Mouse (Mus musculus) heart, postnatal 25 days (tissue): Measurements from ENCODE around the gene Tesc. TPM values are rescaled to one million over a fixed set of nuclear protein-coding genes. Genes with fewer than 3 reads are reported as not detected.

Experiments
- DNase-seq: peaks from one replicate; pipeline ENCODE4 v3.0.0; 2022; ENCODE audit warnings: low spot score
- intact Hi-C: fragments of 180-260 bp; cut with DNase I; formaldehyde crosslinking; loops from one replicate; pipeline ENCODE4 v1.15.1; 2025
- total RNA-seq, 2 experiments: library from RNA; stranded (reverse); gene quantifications; 2 replicates each; pipeline ENCODE4 v1.2.3; 2021

Tesc gene
- total RNA-seq, 2 experiments from 2014 or later = 192 to 217 TPM

- intact Hi-C loops = no loop called here
- DNase-seq = no peak
Measured at GRCm38 (mm10) chr5:118010872-118011271, 16.7 kb upstream of the Tesc start.

GRCm38 (mm10) chr5:118011796-118012195 is 15.7 kb upstream of the Tesc start:
- intact Hi-C loops = no loop called here
- DNase-seq = no peak

GRCm38 (mm10) chr5:118015028-118015427 is 12.5 kb upstream of the Tesc start:
- intact Hi-C loops = no loop called here
- peak; percentile 27 for DNase-seq

GRCm38 (mm10) chr5:118015669-118016068 is 11.9 kb upstream of the Tesc start:
- intact Hi-C loops = no loop called here

GRCm38 (mm10) chr5:118017527-118017926 is 10.0 kb upstream of the Tesc start:
- intact Hi-C loops = no loop called here
- no peak for DNase-seq

More at GRCm38 (mm10) chr5:118015669-118016068, 11.9 kb upstream of the Tesc start:
- DNase-seq = no peak

GRCm38 (mm10) chr5:118019905-118020304 is 7.6 kb upstream of the Tesc start:
- no peak for DNase-seq
- intact Hi-C loops = no loop called here

GRCm38 (mm10) chr5:118023053-118023452 is 4.5 kb upstream of the Tesc start:
- no peak for DNase-seq
- intact Hi-C loops = no loop called here

GRCm38 (mm10) chr5:118025880-118026279 is 1.7 kb upstream of the Tesc start:
- intact Hi-C loops = loop anchor here (5.0 kb wide), 1 partner anchor 41 kb away; no protein-coding TSS in a partner anchor
- no peak for DNase-seq

- no peak for DNase-seq
- intact Hi-C loops = loop anchor here (5.0 kb wide), 1 partner anchor 41 kb away; no protein-coding TSS in a partner anchor
Measured at GRCm38 (mm10) chr5:118026343-118026742, 1.2 kb upstream of the Tesc start.

- DNase-seq = no peak
- intact Hi-C loops = loop anchor here (5.0 kb wide), 1 partner anchor 40 kb away; no protein-coding TSS in a partner anchor
Measured at GRCm38 (mm10) chr5:118027101-118027697, 344 bp upstream of the Tesc start.

GRCm38 (mm10) chr5:118028191-118029034 is 870 bp downstream of the Tesc start:
- DNase-seq = no peak
- intact Hi-C loops = loop anchor here (5.0 kb wide), 1 partner anchor 39 kb away; no protein-coding TSS in a partner anchor

GRCm38 (mm10) chr5:118029035-118029408 is 1.5 kb downstream of the Tesc start:
- intact Hi-C loops = loop anchor here (5.0 kb wide), 1 partner anchor 38 kb away; no protein-coding TSS in a partner anchor
- no peak for DNase-seq

GRCm38 (mm10) chr5:118029420-118029819 is 1.9 kb downstream of the Tesc start:
- DNase-seq = no peak
- intact Hi-C loops = loop anchor here (5.0 kb wide), 1 partner anchor 38 kb away; no protein-coding TSS in a partner anchor

GRCm38 (mm10) chr5:118030022-118030675 is 2.6 kb downstream of the Tesc start:
- intact Hi-C loops = no loop called here
- DNase-seq = no peak

- DNase-seq = no peak
- intact Hi-C loops = no loop called here
Measured at GRCm38 (mm10) chr5:118031059-118031458, 3.5 kb downstream of the Tesc start.

GRCm38 (mm10) chr5:118031508-118031907 is 4.0 kb downstream of the Tesc start:
- no peak for DNase-seq
- intact Hi-C loops = no loop called here

- intact Hi-C loops = no loop called here
- no peak for DNase-seq
Measured at GRCm38 (mm10) chr5:118033328-118033727, 5.8 kb downstream of the Tesc start.

- intact Hi-C loops = no loop called here
- no peak for DNase-seq
Measured at GRCm38 (mm10) chr5:118033740-118034139, 6.2 kb downstream of the Tesc start.

GRCm38 (mm10) chr5:118034632-118035031 is 7.1 kb downstream of the Tesc start:
- intact Hi-C loops = no loop called here
- DNase-seq = no peak

- no peak for DNase-seq
- intact Hi-C loops = no loop called here
Measured at GRCm38 (mm10) chr5:118035786-118036185, 8.2 kb downstream of the Tesc start.
